Mouse (Mus musculus): Measurements from ENCODE around the gene Esr2.
A peak's percentile ranks its signal among the peaks of the same experiment; 100 is the strongest.
"Not testable (repeated sequence)": the region's sequence is repeated elsewhere in the genome, so short reads cannot be mapped to it uniquely, and the experiment has no call there.

Esr2 gene

DNA sequence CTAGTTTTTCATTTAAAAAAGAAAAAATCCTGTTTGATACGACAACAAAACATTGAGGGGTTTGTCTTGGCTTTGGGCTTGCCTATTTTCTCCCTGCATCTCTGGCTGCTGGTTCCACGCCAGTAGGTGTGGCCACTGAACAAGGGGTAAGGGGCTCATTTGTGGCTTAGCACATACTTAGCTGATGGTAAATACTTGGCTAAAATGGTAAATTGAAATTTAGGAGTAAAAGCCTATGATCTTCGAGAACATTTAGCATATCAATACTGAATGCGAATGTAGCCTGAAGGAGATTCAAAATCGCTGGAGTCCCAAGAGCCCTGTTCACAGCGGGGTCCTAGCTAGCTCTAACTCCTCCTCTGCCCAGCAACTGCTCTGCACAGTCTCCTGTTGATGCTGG is 40.4 kb downstream of the Esr2 start:
- DNase-seq = no peak

DNA sequence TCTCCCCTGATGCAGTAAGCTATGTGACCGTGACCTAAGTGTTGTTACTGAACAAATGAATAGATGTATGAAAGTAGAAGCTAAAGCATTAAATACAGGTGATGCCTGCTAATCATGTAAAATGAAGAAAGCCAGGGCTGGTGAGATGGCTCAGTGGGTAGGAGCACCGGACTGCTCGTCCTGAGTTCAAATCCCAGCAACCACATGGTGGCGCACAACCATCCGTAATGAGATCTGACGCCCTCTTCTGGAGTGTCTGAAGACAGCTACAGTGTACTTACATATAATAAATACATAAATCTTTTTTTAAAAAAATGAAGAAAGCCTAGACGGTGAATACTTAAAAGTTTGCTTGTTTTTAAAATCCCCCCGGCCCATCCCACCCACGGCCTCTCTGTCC is 44.0 kb downstream of the Esr2 start:
- DNase-seq = not testable (repeated sequence)

- DNase-seq = peak; percentile 74
Measured at GRCm38 (mm10) chr12:76132591-76132990, 44.5 kb downstream of the Esr2 start.

GRCm38 (mm10) chr12:76130891-76131290 is 46.2 kb downstream of the Esr2 start:
- DNase-seq = no peak

DNA sequence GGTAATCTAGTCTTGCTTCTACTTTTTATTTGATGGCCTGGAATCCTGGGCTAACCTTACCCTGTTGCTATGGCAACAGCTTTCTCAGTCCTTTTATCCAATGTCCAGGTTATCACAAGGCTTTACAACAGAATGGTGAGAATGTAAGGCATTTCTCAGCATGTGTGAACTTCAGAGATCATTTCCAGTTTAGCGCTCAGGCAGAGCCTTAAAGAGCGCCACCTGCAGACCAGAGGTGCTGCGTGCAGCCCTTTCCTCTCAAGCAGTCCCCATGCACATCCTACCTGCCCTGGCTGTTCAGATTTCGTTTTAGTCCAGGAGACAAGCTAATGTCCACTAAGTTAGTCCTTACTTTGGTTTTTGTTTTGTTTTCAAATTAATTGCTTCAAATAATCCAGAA is 46.8 kb downstream of the Esr2 start:
- peak; percentile 36 for DNase-seq

GRCm38 (mm10) chr12:76128831-76129230 is 48.2 kb downstream of the Esr2 start:
- DNase-seq = peak; percentile 52

- no peak for DNase-seq
Measured at GRCm38 (mm10) chr12:76128306-76128705, 48.8 kb downstream of the Esr2 start.

GRCm38 (mm10) chr12:76123223-76123622 is 53.8 kb downstream of the Esr2 start:
- no peak for DNase-seq

- peak; percentile 47 for DNase-seq
Measured at GRCm38 (mm10) chr12:76117632-76118153, 59.4 kb downstream of the Esr2 start.

- DNase-seq = no peak
Measured at GRCm38 (mm10) chr12:76116577-76116976, 60.5 kb downstream of the Esr2 start.

GRCm38 (mm10) chr12:76111046-76111445 is 66.0 kb downstream of the Esr2 start:
- no peak for DNase-seq

DNA sequence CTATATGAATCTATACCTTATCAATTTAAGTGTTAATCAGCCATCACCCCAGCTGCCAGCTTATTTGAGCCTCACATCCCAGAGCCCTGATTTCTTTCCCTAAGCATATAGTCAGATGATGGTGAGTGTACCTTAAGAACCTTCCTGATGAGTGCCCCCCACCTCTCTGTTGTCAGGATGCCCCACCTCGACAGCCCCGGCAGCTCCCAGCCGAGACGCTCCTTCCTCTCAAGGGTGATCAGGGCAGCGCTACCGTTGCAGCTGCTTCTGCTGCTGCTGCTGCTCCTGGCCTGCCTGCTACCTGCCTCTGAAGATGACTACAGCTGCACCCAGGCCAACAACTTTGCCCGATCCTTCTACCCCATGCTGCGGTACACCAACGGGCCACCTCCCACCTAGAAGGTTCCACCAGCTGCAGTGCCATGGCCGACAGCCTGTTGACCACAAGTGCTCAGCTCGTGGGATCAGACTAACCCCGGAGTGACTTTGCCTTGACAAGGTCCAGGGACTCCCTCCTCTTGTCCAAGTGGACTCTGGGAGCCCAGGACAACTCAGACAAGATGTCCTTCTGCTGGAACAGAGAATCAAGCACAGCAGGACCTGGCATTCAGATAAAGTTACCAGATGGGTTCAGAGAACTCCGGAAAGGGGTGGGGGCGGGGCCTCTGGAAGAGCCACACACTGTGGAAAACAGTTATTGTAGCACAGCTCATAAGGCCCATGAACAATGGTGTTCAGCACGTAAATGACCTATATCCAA is 67.2 kb downstream of the Esr2 start:
- DNase-seq = no peak

DNA sequence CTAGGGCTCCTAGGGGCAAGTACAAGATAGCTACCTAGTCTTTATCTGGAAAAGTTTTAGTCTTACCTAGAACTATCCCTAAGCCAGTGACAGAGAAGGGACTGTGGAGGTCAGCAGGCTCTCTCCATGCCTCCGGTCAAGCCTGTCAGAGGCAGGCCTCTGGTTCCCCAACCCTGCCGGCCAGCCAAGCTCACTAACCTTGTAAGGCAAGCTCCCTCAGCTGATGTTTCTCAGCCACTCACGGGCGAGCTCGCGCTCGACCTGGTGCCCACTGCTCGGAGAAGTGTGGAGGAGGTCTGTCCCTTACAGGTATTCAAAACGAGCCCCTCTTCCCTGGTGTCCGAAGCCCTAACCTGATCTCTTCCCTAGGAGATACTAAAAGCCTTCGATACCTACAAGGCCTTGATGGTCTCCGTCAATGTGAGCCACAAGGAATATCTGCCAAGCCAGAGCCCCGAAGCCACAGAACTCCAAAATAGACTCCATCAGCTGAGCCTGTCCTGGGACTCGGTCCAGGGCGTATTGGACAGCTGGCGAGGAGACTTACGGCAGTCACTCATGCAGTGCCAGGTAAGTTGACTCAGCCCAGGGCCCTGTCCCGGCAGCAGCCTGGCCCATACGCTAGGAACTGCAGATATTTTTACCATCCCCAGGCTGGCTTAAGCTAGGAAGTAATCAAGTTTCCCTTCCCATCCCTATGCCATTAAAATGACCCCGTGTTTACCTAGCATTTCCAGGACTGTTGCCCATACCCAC is 72.3 kb downstream of the Esr2 start:
- DNase-seq = no peak

GRCm38 (mm10) chr12:76102621-76103020 is 74.4 kb downstream of the Esr2 start:
- no peak for DNase-seq

GRCm38 (mm10) chr12:76095117-76096035 is 81.7 kb downstream of the Esr2 start:
- peak; percentile 69 for DNase-seq

- DNase-seq = no peak
Measured at GRCm38 (mm10) chr12:76093613-76094588, 83.2 kb downstream of the Esr2 start.

DNA sequence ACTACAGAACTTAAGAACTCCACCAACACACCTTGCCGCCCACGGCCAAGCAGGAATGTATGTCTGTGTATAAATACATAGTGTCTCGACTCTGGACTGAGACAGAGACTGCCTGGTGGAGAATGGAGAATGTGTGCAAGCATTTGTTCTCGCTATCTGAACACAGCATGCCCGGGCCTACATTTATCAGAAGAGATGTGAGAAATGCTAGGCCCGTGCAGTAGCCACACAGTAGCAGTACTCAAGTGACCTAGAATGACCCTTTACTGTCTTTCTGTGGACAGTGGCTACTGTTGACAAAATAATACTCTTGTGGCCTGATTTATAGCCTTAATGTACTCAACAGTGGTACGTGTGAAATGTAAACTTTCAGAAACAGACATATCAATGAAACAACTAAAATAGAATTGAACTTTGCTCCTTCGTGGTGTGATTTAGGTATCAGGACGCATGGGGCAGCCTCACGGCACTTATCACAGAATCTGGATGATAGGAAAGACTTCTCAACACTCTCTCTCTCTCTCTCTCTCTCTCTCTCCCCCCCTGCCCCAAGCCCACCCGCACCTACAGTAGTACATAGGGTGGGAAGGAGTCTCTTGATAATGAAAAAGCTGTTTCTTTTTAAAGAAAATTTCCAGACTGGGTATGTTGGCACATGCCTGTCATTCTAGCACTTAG is 84.1 kb downstream of the Esr2 start:
- no peak for DNase-seq

DNA sequence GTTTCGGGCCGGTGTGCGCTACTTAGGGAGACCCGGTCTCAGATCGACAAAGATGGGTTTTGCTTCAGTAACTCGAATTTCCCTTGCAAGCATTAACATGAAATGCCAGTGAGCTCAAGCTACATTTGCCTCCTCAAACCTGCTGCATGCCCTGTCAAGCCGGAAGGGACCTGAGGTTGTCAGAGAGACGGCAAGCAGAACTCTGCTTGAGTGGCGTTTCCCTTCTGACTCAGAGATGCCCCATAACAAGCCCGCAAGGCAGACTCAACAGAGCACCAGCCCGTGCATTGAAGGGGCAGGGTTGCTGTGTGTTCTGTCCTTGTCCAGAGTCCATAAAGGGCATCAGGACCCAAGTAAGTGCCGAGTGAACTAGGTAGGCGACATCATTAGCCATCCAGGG is 90.0 kb downstream of the Esr2 start:
- no peak for DNase-seq

GRCm38 (mm10) chr12:76085956-76086905 is 90.8 kb downstream of the Esr2 start:
- no peak for DNase-seq

- no peak for DNase-seq
Measured at GRCm38 (mm10) chr12:76085066-76085465, 92.0 kb downstream of the Esr2 start.
